Mouse (Mus musculus) embryo, embryonic 9.5 days (tissue): ENCODE measurements around the gene Trpm3.

Experiments
- DNase-seq: peaks from one replicate; pipeline ENCODE4 v3.0.0-alpha.2; 2017; ENCODE audit errors: extremely low spot score

The Trpm3 gene

DNA sequence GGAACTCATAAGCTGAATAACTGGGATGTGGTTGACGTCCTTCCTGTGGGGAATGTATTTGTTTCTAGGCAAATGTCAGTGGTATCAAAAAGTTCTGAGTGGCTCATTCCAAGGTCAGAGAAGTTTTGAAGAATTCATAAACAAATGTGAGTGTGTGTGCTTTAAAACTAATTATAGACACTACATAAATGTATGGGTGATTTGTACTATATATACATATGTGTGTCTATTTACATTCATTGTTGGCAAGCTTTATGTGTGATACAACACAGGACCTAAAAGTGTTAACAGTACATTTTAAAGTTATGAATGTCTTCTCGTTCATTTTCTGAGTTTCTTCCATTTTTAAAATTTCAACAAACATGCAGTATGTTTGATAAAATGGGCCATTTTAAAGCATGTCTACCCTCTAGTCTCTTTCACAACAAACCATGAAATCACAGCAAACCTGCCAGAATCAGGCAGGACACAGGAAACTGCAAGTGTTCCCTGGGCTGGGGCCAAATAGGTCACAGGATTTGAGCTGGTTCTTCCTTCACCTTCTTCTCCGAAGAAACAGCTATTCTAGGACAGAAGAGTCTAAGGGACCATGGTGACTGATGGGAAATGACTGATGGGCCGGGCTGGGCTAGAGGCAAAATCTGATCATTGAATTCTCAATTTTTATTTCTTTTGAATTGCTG lies 334.3 kb downstream of the Trpm3 start:
- DNase-seq, result no peak

DNA sequence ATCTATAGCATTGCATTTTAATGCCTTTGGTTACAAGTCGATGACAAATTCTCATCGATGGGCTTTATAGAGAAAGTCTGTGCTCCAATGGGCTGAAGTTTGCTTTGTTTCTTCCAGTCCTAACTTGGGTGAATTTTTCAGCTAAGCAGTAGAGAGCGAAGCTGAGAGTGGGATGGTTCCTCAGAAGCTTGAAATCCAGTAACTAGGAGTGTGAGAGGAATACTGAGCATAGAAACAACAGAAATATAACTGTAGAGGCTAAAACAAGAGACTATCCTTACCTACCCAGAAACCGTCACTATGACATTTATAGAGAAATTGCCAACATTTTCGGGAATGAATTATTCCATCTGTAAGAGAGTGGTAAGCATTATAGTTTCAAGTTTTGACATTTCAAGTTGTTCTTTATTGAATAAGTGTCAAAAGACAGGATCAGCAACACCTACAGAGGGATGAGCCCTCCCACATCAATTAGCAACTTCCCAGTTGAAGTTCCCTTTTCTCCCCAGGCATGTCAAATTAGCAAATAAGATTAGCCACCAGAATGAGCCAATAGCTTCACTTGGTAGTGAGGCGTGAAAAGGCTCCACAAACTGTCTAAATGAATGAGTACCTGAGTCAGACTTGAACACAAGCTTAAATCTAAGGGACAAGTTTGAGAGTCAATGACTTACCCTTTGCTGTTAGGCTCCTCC lies 339.6 kb downstream of the Trpm3 start:
- no peak for DNase-seq

DNA sequence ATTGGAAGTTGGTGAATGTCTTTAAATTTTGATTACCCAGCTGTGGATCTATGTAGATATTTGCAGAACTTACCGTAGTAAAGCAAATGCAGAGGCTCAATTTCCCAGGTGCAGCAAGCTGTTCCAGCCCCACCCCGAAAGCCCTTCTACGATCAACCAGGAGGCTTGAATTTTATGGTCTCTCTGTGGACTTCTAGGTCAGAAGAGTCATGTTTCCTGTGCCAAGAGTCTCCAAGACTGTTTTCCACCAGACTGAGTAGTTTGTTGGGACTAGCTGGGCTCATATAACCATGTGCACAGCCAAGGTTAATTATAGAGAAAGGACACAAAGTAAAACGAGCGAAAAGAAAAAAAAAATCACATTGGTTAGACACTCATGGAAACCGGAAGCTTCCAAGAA lies 364.6 kb downstream of the Trpm3 start:
- DNase-seq, result no peak

DNA sequence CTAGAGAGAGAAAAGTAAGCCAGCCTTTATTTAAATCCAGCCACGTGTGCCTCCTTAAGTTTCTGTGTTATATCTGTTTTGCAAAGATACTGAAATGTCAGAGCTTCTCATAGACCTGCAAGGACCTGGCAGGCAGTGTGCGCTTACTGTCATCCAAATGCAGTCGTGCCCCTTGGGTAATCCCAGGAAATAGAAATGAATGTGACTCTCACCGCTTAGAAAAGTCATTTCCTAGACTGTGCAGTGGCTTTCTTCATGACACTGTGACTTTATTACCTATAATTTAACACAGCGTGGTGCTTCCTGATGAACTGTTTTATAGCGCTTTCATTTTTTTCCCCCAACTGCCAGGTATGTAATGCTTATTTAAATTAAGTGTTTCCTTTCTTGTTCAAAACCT lies 379.7 kb downstream of the Trpm3 start:
- DNase-seq, result no peak

DNA sequence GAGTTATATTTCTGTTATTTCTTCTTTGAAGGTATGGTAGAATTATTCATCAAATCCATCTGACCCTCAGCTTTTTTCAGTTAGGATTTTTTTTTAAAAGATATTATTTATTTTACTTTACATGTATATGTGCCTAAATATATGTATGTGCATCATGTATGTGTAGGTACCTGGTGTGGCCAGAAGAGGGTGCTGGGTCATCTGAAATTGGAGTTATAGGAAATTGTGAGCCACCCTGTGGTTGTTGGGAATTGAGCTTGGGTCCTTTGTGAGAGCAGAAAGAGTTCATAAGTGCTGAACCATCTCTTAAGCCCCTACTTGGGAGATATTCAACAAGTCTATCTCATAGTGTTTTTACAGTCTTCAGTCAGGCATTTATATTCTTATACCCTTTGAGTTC lies 389.1 kb downstream of the Trpm3 start:
- no peak for DNase-seq

DNA sequence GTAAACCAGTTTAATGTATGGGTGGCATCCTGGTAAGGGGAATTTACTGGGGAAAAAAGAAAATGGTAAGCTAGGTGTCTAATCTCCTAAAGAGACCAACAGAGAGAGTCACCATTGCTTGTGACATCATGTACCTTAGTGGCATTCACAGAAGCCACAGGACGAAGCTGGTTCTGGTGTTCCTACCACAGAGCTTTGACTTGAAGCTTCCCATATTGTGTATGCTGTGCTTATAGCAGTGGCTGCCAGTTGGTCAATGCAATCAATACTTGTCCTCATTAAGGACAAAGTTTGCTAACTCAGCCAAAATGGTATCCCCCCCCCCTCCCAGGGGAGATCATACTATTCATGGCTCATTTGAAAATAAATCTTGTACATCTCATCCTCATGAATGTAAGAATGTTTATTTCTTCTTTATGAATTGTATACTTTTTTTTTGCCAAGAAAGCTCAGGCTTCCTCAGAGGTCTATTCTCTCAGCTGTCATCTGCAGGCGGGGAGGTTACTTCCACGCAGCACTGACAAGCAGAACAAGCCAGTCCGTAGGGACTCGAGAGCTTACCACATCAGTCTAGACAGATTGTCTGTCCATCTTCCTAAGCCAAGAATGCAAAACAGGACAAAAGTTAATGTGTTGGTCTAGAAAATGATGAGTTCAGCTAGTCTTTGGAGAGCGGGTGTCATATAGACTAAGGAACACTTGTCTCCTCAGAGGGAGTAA lies 404.3 kb downstream of the Trpm3 start:
- no peak for DNase-seq

DNA sequence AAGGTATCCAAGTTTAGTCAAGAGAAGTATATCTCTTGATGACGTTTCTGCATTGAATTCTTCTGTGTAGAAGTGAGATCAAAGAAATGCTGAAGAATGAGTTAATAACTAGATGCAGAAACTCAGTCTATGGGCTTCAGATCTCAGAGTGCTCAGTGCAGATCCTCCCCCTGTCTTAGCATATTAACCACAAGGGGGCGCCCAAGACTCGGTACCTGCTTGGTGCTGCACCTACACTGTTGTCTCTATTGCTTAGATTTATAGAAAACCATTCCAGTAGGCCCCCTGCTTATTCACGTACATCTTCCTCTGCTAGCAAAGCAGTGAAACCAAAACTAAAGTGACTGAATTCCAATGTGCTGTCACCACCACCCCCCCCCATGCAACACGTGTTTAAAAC lies 413.3 kb downstream of the Trpm3 start:
- DNase-seq, result peak; percentile 60

DNA sequence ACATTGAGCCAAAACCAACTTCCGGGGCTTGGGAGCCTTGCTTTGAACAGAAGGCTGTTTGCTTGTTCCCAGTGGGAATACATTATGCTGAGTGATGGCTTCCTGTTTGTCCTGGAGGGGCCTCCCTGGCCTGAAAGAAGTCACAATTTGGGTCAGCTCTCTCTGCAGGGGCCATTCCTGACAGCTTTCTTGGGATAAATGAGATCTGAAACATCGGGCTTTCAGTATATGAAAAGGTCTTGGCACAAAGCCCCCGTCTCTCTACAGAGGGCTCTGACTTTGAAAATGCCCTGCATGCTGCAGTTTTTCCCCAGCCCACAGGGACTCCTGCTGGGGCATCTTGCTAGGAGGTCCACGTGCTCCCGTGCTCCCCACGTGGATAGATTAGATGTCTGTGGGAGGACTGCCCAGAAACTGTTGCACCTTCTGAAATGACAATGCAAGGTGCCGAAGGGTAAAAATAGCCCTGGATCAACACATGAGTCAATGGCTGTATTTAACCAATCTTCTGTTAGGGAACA lies 415.6 kb downstream of the Trpm3 start:
- DNase-seq, result peak; percentile 48

DNA sequence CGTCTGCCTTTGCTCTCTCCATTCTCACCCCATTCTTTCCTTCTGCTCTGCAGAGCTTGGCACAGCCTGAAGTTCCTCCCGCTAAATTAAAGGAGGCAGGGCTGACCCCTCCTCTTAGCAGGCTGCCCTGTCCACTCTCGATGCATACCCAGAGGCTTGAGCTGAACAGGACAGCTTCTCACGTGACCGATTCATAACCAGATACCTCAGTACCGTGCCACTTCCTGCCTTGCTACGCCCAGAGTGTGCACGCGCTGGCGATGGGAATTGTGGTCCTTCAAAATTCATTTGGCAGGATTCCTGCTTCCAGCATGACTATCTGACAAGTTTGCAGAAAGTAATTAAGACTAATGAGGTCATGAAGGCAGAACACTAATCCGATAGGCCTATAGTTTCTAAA lies 433.6 kb downstream of the Trpm3 start:
- no peak for DNase-seq

DNA sequence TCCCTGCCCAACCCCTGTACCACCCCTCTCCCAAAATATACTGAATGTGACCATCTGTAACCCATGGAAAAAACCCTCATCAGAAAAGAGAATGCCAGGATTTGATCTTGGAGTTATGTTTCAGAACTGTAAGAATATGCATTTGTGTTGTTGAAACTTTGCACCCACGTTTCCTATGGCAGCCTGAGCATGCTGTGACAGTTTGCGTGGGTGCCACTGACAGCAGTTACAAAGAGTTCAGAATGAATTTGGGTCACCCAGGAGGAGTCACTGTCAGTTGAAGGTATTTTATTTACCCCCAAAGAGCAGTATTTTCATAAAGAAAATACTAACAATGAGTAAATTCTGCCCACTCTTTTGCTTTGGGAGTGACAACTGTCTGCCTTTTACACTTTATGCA lies 434.0 kb downstream of the Trpm3 start:
- no peak for DNase-seq

DNA sequence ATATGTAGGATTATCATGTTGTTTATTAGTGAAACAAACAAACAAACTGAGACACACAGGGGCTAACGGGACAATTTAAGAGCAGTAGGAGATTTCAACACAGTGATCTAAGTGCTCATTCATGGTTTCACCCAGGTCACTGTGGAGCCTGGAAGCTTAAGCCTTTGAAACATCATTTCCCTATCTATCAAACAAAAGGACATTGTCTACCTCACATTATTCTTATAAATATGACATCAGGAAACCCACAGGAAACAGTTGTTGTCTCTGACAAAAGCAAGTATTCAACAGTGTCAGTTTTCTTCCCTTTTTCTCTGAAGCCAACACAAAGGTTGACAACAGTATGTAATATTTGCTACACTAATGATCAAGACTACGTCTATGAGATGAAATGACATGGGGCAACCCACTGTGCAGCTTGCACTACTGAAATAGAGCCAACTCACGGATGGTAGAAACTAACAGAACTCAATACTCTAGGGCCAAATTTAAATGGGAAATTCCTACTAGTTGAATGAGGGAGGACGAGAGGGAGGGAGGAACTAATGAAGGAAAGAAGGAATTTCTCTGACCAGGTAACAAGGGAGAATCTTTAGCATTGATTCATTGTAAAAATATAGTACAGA lies 443.4 kb downstream of the Trpm3 start:
- DNase-seq, result no peak

DNA sequence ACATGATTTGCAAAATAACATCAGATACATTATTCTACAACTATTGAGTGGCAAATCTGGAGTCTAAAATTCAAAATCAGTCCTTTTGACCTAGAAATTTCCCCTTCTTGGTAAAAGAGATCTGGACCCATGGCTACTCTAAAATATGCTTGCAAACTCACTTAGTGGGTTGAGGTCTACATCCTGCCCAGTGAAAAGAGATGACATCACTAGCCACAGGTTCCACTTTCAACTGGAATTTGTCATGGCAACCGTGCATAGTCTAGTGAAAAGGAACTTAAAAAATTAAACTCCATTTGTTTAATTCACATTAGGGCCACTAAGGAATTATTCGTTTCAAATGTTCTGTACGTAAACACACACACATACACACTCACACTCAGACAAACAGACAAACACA lies 455.6 kb downstream of the Trpm3 start:
- DNase-seq, result no peak

DNA sequence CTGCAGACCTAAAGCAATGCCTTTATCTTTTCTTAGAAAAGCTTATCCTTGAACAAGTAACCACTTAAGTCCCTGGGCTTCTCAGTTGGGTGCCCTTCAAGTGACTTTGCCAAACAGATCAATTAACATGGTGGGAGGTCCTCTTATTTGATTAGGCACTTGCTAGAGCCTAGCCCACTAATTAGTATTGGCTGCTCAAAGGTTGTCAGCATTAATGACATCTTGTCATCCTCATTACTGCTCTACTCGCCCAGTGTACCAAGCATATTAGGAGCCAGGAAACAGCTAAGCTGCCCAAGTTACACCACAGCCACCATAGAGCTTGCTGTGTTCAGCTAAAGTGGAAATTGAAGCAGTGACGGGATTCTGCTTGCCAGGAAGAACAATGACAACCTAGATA lies 456.4 kb downstream of the Trpm3 start:
- DNase-seq, result no peak

DNA sequence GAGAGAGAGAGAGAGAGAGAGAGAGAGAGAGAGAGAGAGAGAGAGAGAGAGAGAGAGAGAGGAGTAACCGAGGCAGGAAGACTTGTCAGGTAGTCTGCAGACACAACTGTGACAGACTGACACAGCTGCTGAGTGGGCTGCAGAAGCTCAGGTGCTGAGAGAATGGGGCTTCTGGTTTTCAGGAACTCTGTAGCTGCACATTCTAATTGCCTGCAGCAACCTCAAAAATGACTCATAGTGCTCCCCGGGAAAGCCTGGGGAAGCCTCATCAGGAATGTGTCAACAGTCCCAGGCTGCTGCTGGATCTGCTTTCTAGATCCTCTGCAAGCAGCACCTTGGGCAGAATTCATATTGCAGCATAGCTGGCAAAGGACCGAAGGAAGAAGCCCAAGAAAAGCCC lies 457.9 kb downstream of the Trpm3 start:
- DNase-seq, result no peak

DNA sequence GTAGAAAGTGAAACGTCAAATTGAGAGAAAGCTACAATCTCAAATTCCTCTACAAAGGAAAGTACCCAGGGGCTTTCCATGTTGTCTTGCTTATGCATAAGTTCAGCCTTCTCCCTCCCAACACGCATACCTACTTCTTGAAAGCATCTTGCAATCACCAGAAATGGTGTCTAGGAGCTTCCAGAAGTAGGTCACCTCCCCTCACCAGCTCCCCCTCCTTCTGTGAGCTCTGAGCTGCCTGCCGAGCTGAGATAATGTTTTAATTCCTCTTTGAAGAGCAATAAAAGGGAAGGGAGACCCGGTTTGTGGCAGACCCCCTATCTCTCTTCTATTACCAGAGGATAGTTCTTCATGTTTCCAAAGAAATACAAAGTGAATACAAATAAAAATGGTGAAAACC lies 465.5 kb downstream of the Trpm3 start:
- no peak for DNase-seq

DNA sequence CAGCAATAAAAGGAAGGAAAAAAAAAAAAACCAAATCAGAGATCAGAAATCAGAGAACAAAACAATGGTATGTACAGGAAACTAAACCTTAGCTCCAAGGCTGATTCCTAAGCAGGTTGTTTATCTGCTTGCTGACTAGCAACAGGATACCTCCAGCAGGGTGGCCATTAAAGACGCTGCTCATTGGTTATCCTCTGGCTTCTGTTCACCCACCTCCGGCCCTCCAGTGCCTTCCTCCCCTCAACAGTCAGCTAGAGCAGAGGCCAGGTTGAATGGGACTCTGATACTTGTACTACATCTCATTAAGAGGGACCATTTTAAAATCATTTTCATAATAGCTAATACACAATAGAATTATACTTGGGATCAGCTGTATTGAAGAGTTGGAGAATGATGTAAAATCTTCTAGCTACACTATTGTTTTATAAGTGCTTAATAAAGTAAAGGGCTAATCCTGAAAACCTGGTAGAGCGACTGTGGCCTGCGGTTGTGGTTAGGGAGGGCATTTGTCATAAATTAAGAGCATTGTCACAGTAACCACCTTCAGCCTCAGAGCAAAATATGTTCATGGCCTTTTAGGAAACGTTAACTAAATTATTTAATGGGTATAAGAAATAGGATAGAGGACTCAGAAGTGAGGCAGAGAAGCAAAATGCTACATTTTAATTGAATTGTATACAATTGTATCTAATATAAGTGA lies 469.3 kb downstream of the Trpm3 start:
- no peak for DNase-seq

DNA sequence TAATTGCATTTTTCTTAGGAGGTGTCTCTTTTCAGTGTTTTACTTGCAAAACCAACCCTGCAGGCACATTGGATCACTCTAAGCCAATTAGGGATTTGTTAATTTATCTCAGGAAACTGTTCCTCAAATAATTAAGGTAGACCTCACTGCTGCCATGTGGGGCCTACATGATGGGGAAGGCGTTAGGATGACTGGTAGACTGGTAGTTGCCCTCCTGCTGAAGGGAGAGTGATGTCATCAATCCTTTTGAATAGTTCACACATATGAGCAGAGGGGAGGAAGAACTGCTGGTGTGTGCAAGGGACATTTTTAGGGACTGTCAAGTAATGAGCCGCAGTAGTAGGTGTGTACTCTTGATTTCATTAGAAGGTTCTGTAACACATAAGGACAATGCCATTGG lies 472.8 kb downstream of the Trpm3 start:
- no peak for DNase-seq

DNA sequence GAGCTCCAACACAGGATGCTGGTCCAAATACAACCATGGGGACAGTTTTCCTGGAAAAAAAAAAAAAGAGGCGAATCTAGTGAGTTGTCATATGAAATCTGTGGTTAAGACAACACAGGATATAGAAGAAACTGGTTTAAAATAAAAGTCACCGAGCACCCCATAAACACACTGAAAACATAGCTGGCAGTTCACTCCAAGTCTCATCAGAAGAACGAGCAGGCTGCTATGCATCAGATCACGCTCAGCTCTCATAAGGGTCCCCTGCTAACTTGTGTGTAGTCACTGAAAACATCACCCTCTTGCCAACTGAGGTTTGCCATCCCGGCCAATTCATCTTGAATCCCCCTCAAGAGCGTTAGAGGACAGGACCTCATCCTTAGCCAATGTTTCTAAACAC lies 476.5 kb downstream of the Trpm3 start:
- DNase-seq, result no peak

DNA sequence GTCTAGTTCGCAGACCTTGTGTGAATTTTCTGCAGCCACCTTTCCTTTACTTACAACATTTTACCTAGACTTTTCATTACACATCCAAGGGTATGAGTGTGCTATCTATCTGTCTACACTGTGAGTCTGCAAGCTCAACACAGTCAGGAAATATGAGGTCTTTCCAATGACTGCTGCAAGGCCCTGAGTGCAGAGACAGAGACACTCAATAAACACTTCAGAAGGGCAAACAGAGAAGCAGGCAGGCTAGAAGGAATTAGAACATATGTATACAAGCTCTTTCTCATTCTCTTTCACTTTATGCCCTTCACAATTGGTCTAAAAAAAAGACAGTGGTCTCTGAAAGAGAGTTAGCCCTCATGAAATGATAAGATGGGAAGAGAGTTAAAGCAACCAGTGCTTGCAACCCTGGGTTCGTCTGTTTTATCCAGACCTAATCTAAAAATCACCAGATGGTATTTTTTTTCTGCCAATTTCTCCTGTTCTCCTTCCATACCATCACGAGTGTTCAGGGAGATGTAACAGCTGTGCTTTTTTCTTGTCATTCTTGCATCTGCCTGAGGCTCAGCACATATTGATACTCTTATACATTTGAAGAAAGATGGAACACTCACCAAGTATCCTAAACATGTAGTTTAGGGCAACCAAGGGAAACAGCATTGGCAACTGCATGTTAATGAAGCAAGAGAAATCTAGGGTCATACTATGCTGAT lies 486.1 kb downstream of the Trpm3 start:
- no peak for DNase-seq

DNA sequence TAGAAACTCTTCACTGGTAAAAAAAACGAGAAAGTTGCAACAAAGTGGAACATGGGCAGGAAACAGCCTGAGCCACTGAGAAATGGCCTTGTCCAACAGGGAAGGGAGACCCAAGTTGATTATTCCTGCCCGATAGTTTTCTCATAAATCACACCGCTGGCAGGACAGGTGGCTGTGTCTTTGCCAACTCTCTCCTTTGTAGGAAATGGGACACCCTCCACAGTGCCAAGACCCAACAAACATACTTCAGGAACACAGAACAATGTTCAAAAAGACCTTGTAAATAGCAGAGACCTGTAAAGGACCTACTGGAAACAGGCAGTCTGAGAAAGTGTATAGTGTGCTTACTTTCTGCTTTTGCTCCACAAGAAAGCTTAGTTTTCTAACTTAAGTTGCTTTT lies 490.0 kb downstream of the Trpm3 start:
- DNase-seq, result no peak

DNA sequence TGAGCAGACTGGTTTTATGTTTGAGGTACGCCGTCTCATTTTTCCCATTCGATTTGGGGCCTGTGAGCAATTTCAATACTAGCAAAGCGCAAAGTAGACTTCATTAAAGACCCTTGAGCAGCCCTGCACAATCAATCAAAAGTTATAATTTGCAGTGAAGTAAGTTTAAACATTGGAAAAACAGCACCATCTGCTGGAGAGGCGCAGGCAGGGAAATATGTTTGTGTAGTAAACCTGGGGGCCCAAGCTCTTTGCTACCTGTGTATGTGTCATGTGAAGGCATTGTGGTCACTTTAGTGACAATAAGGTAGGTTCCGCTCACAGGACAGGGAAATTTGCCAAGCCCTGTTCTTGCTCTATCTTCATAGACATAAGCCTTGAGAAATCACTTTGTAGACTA lies 492.5 kb downstream of the Trpm3 start:
- DNase-seq, result peak; percentile 9
